Mouse (Mus musculus) CD8-positive naive resting alpha-beta T cell, adult 2 months (primary cell): ENCODE measurements around the gene 5730455P16Rik.
"Not testable (repeated sequence)": the region's sequence is repeated elsewhere in the genome, so short reads cannot be mapped to it uniquely, and the experiment has no call there.

Source experiments
- DNase-seq, 2 experiments: peaks; one replicate each; pipeline ENCODE4 v3.0.0; 2022; ENCODE audit warnings: low read depth in 2 of 2, low spot score in 2 of 2

5730455P16Rik gene

GRCm38 (mm10) chr11:80379184-80379583 is 1.4 kb upstream of the 5730455P16Rik start:
- DNase-seq: not testable (repeated sequence)

DNA sequence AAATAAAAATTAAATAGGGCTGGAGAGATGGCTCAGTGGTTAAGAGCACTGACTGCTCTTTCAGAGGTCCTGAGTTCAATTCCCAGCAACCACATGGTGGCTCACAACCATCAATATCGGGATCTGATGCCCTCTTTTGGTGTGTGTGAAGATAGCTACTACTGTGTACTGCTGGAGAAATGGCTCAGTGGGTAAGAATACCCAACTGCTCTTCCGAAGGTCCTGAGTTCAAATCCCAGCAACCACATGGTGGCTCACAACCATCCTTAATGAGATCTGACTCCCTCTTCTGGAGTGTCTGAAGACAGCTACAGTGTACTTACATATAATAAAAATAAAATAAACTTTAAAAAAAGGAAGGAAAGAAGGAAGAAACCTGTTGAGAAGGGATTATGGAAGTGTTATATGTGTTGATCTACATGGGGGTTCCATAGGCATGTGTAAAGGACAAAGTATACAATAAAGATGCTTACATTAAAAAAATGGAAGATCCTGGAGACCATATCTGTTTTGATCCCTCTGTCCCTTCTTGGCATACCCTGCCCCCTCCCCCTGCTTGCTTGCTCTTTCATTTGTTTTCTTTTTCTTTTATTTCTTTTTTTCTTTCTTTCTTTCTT is 726 bp upstream of the 5730455P16Rik start:
- DNase-seq: not testable (repeated sequence)

DNA sequence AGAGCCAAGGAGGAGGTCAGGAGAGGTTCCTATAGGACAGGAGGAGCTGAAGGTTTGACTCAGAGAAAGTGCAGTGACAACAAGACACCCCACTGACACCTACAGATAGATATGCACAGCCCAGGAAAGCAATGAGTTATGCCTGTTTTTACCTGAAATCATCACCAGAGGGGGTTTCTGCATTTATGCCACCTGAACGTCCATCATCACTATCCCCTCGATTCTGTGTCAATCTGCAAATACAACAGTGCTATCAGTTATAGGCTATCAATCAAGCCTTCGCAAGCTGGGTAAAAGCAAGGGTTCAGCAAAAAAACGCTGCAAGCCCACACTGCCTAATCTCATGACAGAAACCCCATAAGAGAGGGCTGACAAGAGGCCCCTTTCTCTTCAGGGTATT is 1.2 kb downstream of the 5730455P16Rik start:
- DNase-seq: no peak

- no peak for DNase-seq
These were observed 8.9 kb downstream of the 5730455P16Rik start for GRCm38 (mm10) chr11:80368949-80369348.

DNA sequence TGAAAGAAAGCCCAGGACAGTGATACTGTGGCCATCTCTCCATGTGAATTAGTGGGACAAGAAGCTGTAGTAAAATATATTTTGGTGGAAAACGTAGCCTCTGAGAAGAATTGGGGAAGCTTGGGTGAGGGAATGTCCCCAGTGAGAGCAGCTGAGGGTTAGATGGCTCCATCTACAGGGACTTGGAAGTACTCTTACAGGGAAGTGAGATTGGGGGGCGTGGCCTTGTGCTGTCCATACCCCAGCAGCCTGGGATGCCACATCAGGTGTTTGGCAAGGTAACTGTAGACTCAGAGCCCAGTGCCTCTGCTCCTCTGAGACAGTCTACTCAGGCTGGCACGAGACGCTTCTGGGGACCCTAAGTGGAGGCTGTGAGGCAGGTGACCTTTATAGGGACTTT is 23.0 kb downstream of the 5730455P16Rik start:
- DNase-seq: no peak

DNA sequence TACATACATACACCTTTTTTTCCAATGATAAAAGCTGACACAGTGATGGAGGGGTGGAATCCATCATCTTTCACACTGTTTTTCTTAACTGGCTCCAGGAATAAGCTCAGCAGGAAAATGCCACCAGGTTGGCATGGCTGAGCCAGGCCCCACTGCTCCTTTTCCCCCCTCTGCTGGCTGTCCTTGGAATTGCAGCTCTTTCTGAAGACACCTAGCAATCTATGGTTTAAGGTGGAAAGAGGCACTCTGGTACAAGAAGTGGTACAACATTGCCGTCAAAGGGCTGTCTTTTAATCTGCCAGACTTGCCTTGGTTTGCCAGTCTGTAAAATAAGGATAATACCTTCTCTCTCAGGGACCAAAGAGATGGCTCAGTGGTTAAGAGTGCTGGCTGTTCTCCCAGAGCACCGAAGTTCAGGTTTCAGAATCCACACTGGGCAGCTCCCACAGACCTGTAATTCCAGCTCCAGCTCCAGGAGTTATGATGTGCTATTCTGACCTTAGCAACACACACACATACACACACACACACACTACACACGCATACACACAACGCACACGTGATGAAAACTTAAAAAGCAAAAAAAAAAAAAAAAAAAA is 25.9 kb downstream of the 5730455P16Rik start:
- peak; percentile 71 to 82 for DNase-seq

DNA sequence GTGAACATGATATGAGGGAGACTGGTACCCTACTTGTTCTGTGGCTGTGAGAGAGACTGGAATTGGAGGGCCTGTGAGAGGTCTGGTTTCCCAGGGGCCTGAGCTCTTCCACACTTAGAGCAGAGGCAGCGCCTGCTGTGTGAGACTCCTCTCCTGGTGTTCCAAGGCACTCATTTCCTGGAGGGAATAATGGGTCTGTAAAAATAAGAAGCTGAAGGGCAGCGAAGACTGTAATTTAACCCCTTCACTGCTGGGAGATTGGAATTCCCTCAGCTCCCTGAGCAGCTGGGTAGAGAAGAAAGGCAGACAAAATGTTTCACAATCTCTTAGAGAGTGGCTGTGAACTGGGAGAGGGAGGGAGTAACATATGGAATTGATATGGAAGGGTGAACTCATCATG is 35.4 kb downstream of the 5730455P16Rik start:
- DNase-seq: no peak

- no peak for DNase-seq
These were observed 41.5 kb downstream of the 5730455P16Rik start for GRCm38 (mm10) chr11:80336351-80336730.

GRCm38 (mm10) chr11:80335609-80336350 is 42.1 kb downstream of the 5730455P16Rik start:
- no peak for DNase-seq

- no peak for DNase-seq
These were observed 45.0 kb downstream of the 5730455P16Rik start for GRCm38 (mm10) chr11:80332709-80333400.

- no peak for DNase-seq
These were observed 53.2 kb downstream of the 5730455P16Rik start for GRCm38 (mm10) chr11:80324636-80325035.

DNA sequence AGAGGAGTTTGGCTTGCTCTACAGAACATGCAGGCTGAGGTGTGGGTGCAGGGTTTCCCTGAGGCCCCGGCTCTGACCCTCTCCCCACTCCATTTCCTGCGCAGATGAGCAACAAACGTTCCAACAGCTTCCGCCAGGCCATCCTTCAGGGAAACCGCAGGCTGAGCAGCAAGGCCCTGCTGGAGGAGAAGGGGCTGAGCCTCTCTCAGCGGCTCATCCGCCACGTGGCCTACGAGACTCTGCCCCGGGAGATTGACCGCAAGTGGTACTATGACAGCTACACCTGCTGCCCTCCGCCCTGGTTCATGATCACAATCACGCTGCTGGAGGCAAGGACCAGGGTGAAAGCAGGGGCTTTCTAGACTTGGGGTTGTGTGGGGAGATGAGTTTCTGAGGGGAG is 54.6 kb downstream of the 5730455P16Rik start:
- peak; percentile 13 to 26 for DNase-seq

- no peak for DNase-seq
These were observed 61.8 kb downstream of the 5730455P16Rik start for GRCm38 (mm10) chr11:80315743-80316639.

- no peak for DNase-seq
These were observed 63.9 kb downstream of the 5730455P16Rik start for GRCm38 (mm10) chr11:80313944-80314343.

- DNase-seq: no peak
These were observed 64.4 kb downstream of the 5730455P16Rik start for GRCm38 (mm10) chr11:80313462-80313861.

- DNase-seq: no peak
These were observed 65.3 kb downstream of the 5730455P16Rik start for GRCm38 (mm10) chr11:80312565-80312964.

GRCm38 (mm10) chr11:80312049-80312448 is 65.8 kb downstream of the 5730455P16Rik start:
- no peak for DNase-seq

DNA sequence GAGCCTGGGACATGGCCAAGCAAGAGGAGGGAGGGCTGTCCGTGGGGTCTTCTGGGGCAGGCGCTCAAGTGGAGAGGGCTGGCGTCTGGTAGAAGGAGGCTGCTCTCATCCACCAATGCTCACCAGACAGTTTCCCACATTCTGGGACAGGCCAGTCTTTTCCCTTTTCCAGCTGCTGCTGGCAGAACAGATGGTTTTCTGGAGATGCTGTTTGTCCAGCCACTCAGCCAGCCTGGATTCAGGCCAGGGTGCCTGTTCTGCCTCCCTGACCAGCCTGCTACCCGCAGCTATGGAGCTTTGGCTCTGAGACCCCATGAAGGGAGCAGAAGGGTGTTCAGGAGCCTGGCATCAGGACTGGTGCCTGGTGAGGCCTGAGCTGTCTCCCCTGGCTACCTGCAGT is 66.6 kb downstream of the 5730455P16Rik start:
- no peak for DNase-seq
